Mouse (Mus musculus): ENCODE measurements around the gene Drd1. TPM values are rescaled to one million over a fixed set of nuclear protein-coding genes. Genes with fewer than 3 reads are reported as not detected.

The Drd1 gene
- polyA plus RNA-seq, 1 experiment from 2014 or later, result 16.8 TPM

- Histone ChIP-seq H3K9ac (replicated peaks; ENCODE audit: low read depth, low read length) (no peak overlapping the region), H3K27ac (ENCODE audit: low read length) (no peak overlapping the region), H3K4me3 (replicated peaks; ENCODE audit: low read length) (no peak overlapping the region), H3K27me3 (replicated peaks; ENCODE audit: control insufficient read depth, insufficient read depth, low read length) (no peaks in the 10 kb centered on the region; the same call in 1 of the 2 replicates), H3K4me2 (ENCODE audit: low read length) (no peak overlapping the region), H3K9me3 (ENCODE audit: control insufficient read depth, low read length) (no peaks in the 10 kb centered on the region), H3K4me1 (replicated peaks; ENCODE audit: control insufficient read depth, insufficient read depth, low read length) (no peaks in the 10 kb centered on the region; the same call in 1 of the 2 replicates), H3K36me3 (ENCODE audit: control insufficient read depth, insufficient read depth) (no peaks in the 10 kb centered on the region)
- ATAC-seq, result no peak
- WGBS, result 84% methylated on average over 3 of the region's 3 CpGs
These were observed 10.7 kb upstream of the Drd1 start for GRCm38 (mm10) chr13:54066081-54066746.

- Histone ChIP-seq H3K4me2 (ENCODE audit: low read length) (no peak overlapping the region), H3K4me1 (replicated peaks; ENCODE audit: control insufficient read depth, insufficient read depth, low read length) (no peaks in the 10 kb centered on the region; the same call in 1 of the 2 replicates), H3K27ac (ENCODE audit: low read length) (no peak overlapping the region), H3K27me3 (replicated peaks; ENCODE audit: control insufficient read depth, insufficient read depth, low read length) (no peaks in the 10 kb centered on the region; the same call in 1 of the 2 replicates), H3K36me3 (ENCODE audit: control insufficient read depth, insufficient read depth) (no peaks in the 10 kb centered on the region), H3K9me3 (ENCODE audit: control insufficient read depth, low read length) (no peaks in the 10 kb centered on the region), H3K9ac (replicated peaks; ENCODE audit: low read depth, low read length) (no peak overlapping the region), H3K4me3 (replicated peaks; ENCODE audit: low read length) (no peak overlapping the region)
- 6% methylated on average over 3 of the region's 3 CpGs for WGBS
- ATAC-seq, result no peak
These were observed 7.8 kb upstream of the Drd1 start for GRCm38 (mm10) chr13:54063292-54063691.

- no peaks in the 10 kb centered on the region for H3K9me3 ChIP-seq (ENCODE audit: control insufficient read depth, low read length)
- 80% methylated on average over 3 of the region's 3 CpGs for WGBS
- ATAC-seq, result no peak
- no peaks in the 10 kb centered on the region; the same call in 1 of the 2 replicates for H3K27me3 ChIP-seq (replicated peaks; ENCODE audit: control insufficient read depth, insufficient read depth, low read length)
- no peak overlapping the region for H3K4me3 ChIP-seq (replicated peaks; ENCODE audit: low read length)
- H3K4me1 ChIP-seq (replicated peaks; ENCODE audit: control insufficient read depth, insufficient read depth, low read length), result no peaks in the 10 kb centered on the region
- H3K27ac ChIP-seq (ENCODE audit: low read length), result no peak overlapping the region
- no peak overlapping the region for H3K9ac ChIP-seq (replicated peaks; ENCODE audit: low read depth, low read length)
- H3K36me3 ChIP-seq (ENCODE audit: control insufficient read depth, insufficient read depth), result no peaks in the 10 kb centered on the region
- no peak overlapping the region for H3K4me2 ChIP-seq (ENCODE audit: low read length)
These were observed 6.6 kb upstream of the Drd1 start for GRCm38 (mm10) chr13:54062068-54062467.

GRCm38 (mm10) chr13:54054962-54055361, 543 bp downstream of the Drd1 start:
- peaks cover 12% of the 10 kb centered on the region for H3K4me1 ChIP-seq (replicated peaks; ENCODE audit: control insufficient read depth, insufficient read depth, low read length)
- peak overlapping the region; percentile 91 for H3K4me2 ChIP-seq (ENCODE audit: low read length)
- no peak overlapping the region for H3K27ac ChIP-seq (ENCODE audit: low read length)
- H3K4me3 ChIP-seq (replicated peaks; ENCODE audit: low read length), result peak overlapping the region; percentile 54
- no peaks in the 10 kb centered on the region for H3K9me3 ChIP-seq (ENCODE audit: control insufficient read depth, low read length)
- no peaks in the 10 kb centered on the region for H3K36me3 ChIP-seq (ENCODE audit: control insufficient read depth, insufficient read depth)
- 1% methylated on average over 20 of the region's 20 CpGs for WGBS
- ATAC-seq, result peak; percentile 64
- H3K9ac ChIP-seq (replicated peaks; ENCODE audit: low read depth, low read length), result peak overlapping the region; percentile 64
- H3K27me3 ChIP-seq (replicated peaks; ENCODE audit: control insufficient read depth, insufficient read depth, low read length), result peaks cover 6% of the 10 kb centered on the region

GRCm38 (mm10) chr13:54051641-54052040, 3.9 kb downstream of the Drd1 start:
- WGBS, result 32% methylated on average over 7 of the region's 7 CpGs
- peak overlapping the region; percentile 27 for H3K4me3 ChIP-seq (replicated peaks; ENCODE audit: low read length)
- H3K9me3 ChIP-seq (ENCODE audit: control insufficient read depth, low read length), result no peaks in the 10 kb centered on the region
- H3K36me3 ChIP-seq (ENCODE audit: control insufficient read depth, insufficient read depth), result no peaks in the 10 kb centered on the region
- ATAC-seq, result no peak
- peaks cover 6% of the 10 kb centered on the region for H3K27me3 ChIP-seq (replicated peaks; ENCODE audit: control insufficient read depth, insufficient read depth, low read length)
- H3K4me1 ChIP-seq (replicated peaks; ENCODE audit: control insufficient read depth, insufficient read depth, low read length), result peaks cover 12% of the 10 kb centered on the region
- no peak overlapping the region for H3K27ac ChIP-seq (ENCODE audit: low read length)
- H3K4me2 ChIP-seq (ENCODE audit: low read length), result peak overlapping the region; percentile 28
- H3K9ac ChIP-seq (replicated peaks; ENCODE audit: low read depth, low read length), result no peak overlapping the region

- no peak overlapping the region for H3K27ac ChIP-seq (ENCODE audit: low read length)
- no peak overlapping the region for H3K9ac ChIP-seq (replicated peaks; ENCODE audit: low read depth, low read length)
- H3K4me2 ChIP-seq (ENCODE audit: low read length), result no peak overlapping the region
These were observed 6.7 kb downstream of the Drd1 start for GRCm38 (mm10) chr13:54048679-54049352.

GRCm38 (mm10) chr13:54040256-54040655, 15.2 kb downstream of the Drd1 start:
- WGBS, result 89% methylated on average over 2 of the region's 2 CpGs
- Histone ChIP-seq H3K4me2 (ENCODE audit: low read length) (no peak overlapping the region), H3K27me3 (replicated peaks; ENCODE audit: control insufficient read depth, insufficient read depth, low read length) (no peaks in the 10 kb centered on the region), H3K27ac (ENCODE audit: low read length) (no peak overlapping the region), H3K4me3 (replicated peaks; ENCODE audit: low read length) (no peak overlapping the region), H3K36me3 (ENCODE audit: control insufficient read depth, insufficient read depth) (no peaks in the 10 kb centered on the region), H3K9ac (replicated peaks; ENCODE audit: low read depth, low read length) (no peak overlapping the region), H3K4me1 (replicated peaks; ENCODE audit: control insufficient read depth, insufficient read depth, low read length) (no peaks in the 10 kb centered on the region), H3K9me3 (ENCODE audit: control insufficient read depth, low read length) (no peaks in the 10 kb centered on the region)
- ATAC-seq, result no peak

More at GRCm38 (mm10) chr13:54048679-54049352, 6.7 kb downstream of the Drd1 start:
- no peaks in the 10 kb centered on the region for H3K27me3 ChIP-seq (replicated peaks; ENCODE audit: control insufficient read depth, insufficient read depth, low read length)
- H3K4me1 ChIP-seq (replicated peaks; ENCODE audit: control insufficient read depth, insufficient read depth, low read length), result no peaks in the 10 kb centered on the region
- no peaks in the 10 kb centered on the region for H3K36me3 ChIP-seq (ENCODE audit: control insufficient read depth, insufficient read depth)
- ATAC-seq, result no peak
- H3K4me3 ChIP-seq (replicated peaks; ENCODE audit: low read length), result no peak overlapping the region
- 80% methylated on average over 7 of the region's 7 CpGs for WGBS
- H3K9me3 ChIP-seq (ENCODE audit: control insufficient read depth, low read length), result no peaks in the 10 kb centered on the region

- H3K27ac ChIP-seq (ENCODE audit: low read length), result no peak overlapping the region
- ATAC-seq, result no peak
- H3K9ac ChIP-seq (replicated peaks; ENCODE audit: low read depth, low read length), result no peak overlapping the region
- no peaks in the 10 kb centered on the region for H3K36me3 ChIP-seq (ENCODE audit: control insufficient read depth, insufficient read depth)
- no peaks in the 10 kb centered on the region for H3K9me3 ChIP-seq (ENCODE audit: control insufficient read depth, low read length)
- no peak overlapping the region for H3K4me3 ChIP-seq (replicated peaks; ENCODE audit: low read length)
- WGBS, result 72% methylated on average over 4 of the region's 4 CpGs
- H3K27me3 ChIP-seq (replicated peaks; ENCODE audit: control insufficient read depth, insufficient read depth, low read length), result no peaks in the 10 kb centered on the region
- no peak overlapping the region for H3K4me2 ChIP-seq (ENCODE audit: low read length)
- no peaks in the 10 kb centered on the region for H3K4me1 ChIP-seq (replicated peaks; ENCODE audit: control insufficient read depth, insufficient read depth, low read length)
These were observed 17.6 kb downstream of the Drd1 start for GRCm38 (mm10) chr13:54037936-54038335.

GRCm38 (mm10) chr13:54035541-54035940, 20.0 kb downstream of the Drd1 start:
- Histone ChIP-seq H3K9ac (replicated peaks; ENCODE audit: low read depth, low read length) (no peak overlapping the region), H3K9me3 (ENCODE audit: control insufficient read depth, low read length) (no peaks in the 10 kb centered on the region), H3K36me3 (ENCODE audit: control insufficient read depth, insufficient read depth) (no peaks in the 10 kb centered on the region), H3K4me3 (replicated peaks; ENCODE audit: low read length) (no peak overlapping the region), H3K27ac (ENCODE audit: low read length) (no peak overlapping the region), H3K4me2 (ENCODE audit: low read length) (no peak overlapping the region), H3K27me3 (replicated peaks; ENCODE audit: control insufficient read depth, insufficient read depth, low read length) (no peaks in the 10 kb centered on the region), H3K4me1 (replicated peaks; ENCODE audit: control insufficient read depth, insufficient read depth, low read length) (no peaks in the 10 kb centered on the region)
- ATAC-seq, result no peak
- 62% methylated on average over 1 of the region's 1 CpGs for WGBS
